Mouse (Mus musculus) kidney, embryonic 14.5 days (tissue): ENCODE results near the gene E2f8. TPM values are rescaled to one million over a fixed set of nuclear protein-coding genes. Genes with fewer than 3 reads are reported as not detected.

Experiments used
- ATAC-seq: fragments of 200-750 bp; cut with Nextera tagmentation; 2 replicates; pipeline ENCODE4 v1.8.0; 2017; ENCODE audit warnings: moderate number of reproducible peaks, mild to moderate bottlenecking, moderate TSS enrichment, moderate library complexity; ENCODE audit not compliant: low FRiP score, low TSS enrichment
- H3K27ac ChIP-seq: fragments of 300-500 bp; sonication (generic); 2 replicates; pipeline ENCODE4 v1.5.1; 2014; ENCODE audit warnings: low read depth, mild to moderate bottlenecking, low read length, moderate library complexity, mixed read lengths
- H3K27me3 ChIP-seq: fragments of 300-500 bp; sonication (generic); 2 replicates; pipeline ENCODE4 v1.6.1; 2014; ENCODE audit warnings: mild to moderate bottlenecking, low read length; ENCODE audit not compliant: control insufficient read depth, insufficient read depth
- H3K36me3 ChIP-seq: fragments of 300-500 bp; sonication (generic); 2 replicates; pipeline ENCODE4 v1.6.1; 2014; ENCODE audit warnings: low read length, mixed read lengths; ENCODE audit not compliant: control insufficient read depth, insufficient read depth
- H3K4me1 ChIP-seq: fragments of 300-500 bp; sonication (generic); 2 replicates; pipeline ENCODE4 v1.6.1; 2014; ENCODE audit warnings: low read length, mixed read lengths; ENCODE audit not compliant: control insufficient read depth, insufficient read depth
- H3K4me2 ChIP-seq: fragments of 300-500 bp; sonication (generic); replicated peaks from 2 replicates; pipeline ENCODE4 v1.6.1; 2014; ENCODE audit warnings: low read depth, mild to moderate bottlenecking, low read length
- H3K4me3 ChIP-seq: fragments of 300-500 bp; sonication (generic); 2 replicates; pipeline ENCODE4 v1.5.1; 2014; ENCODE audit warnings: mild to moderate bottlenecking, low read length
- H3K9ac ChIP-seq: fragments of 300-500 bp; sonication (generic); 2 replicates; pipeline ENCODE4 v1.6.1; 2014; ENCODE audit warnings: low read depth, mild to moderate bottlenecking, low read length, moderate library complexity
- H3K9me3 ChIP-seq: fragments of 300-500 bp; sonication (generic); 2 replicates; pipeline ENCODE4 v1.6.1; 2016; ENCODE audit warnings: low read length; ENCODE audit not compliant: control insufficient read depth
- WGBS: fragments of 180-500 bp; shearing (Covaris S2); extraction: QIAGEN DNeasy Blood & Tissue Kit; methylation state at CpG from one replicate; pipeline ENCODE4 v1.1.7; 2014; 5-methylcytosine and 5-hydroxymethylcytosine counted together
- polyA plus RNA-seq: library from polyadenylated mRNA; unstranded; fragments of >200 nt; fragmentation: Nextera tagmentation; extraction: Ambion mirVana; gene quantifications from 2 replicates; pipeline ENCODE4 v1.2.1, GENCODE M21; 2014

The E2f8 gene
- polyA plus RNA-seq, 1 experiment from 2014 or later, result 25.4 TPM

GRCm38 (mm10) chr7:48896051-48896450 is 14.7 kb upstream of the E2f8 start:
- 78% methylated on average over 4 of the region's 4 CpGs for WGBS

GRCm38 (mm10) chr7:48895475-48895874 is 14.1 kb upstream of the E2f8 start:
- no peak overlapping the region for H3K4me3 ChIP-seq
- H3K9ac ChIP-seq, result no peak overlapping the region
- no peak overlapping the region for H3K27ac ChIP-seq
- no peak overlapping the region for H3K4me2 ChIP-seq
- WGBS, result 87% methylated on average over 4 of the region's 4 CpGs
- H3K9me3 ChIP-seq, result no peaks in the 10 kb centered on the region
- H3K4me1 ChIP-seq, result peaks cover 17% of the 10 kb centered on the region
- ATAC-seq, result no peak
- H3K36me3 ChIP-seq, result no peaks in the 10 kb centered on the region
- no peaks in the 10 kb centered on the region for H3K27me3 ChIP-seq

More at GRCm38 (mm10) chr7:48896051-48896450, 14.7 kb upstream of the E2f8 start:
- Histone ChIP-seq H3K27ac (no peak overlapping the region), H3K9ac (no peak overlapping the region), H3K9me3 (no peaks in the 10 kb centered on the region), H3K4me2 (no peak overlapping the region), H3K27me3 (no peaks in the 10 kb centered on the region), H3K36me3 (no peaks in the 10 kb centered on the region), H3K4me1 (peaks cover 21% of the 10 kb centered on the region), H3K4me3 (no peak overlapping the region)
- no peak for ATAC-seq

GRCm38 (mm10) chr7:48894763-48895162 is 13.4 kb upstream of the E2f8 start:
- H3K9me3 ChIP-seq, result no peaks in the 10 kb centered on the region
- 78% methylated on average over 6 of the region's 6 CpGs for WGBS
- no peak for ATAC-seq
- H3K9ac ChIP-seq, result no peak overlapping the region
- H3K4me3 ChIP-seq, result no peak overlapping the region
- H3K4me1 ChIP-seq, result peaks cover 17% of the 10 kb centered on the region
- H3K27me3 ChIP-seq, result no peaks in the 10 kb centered on the region
- H3K4me2 ChIP-seq, result no peak overlapping the region
- no peak overlapping the region for H3K27ac ChIP-seq
- H3K36me3 ChIP-seq, result no peaks in the 10 kb centered on the region

GRCm38 (mm10) chr7:48894152-48894551 is 12.8 kb upstream of the E2f8 start:
- no peaks in the 10 kb centered on the region for H3K27me3 ChIP-seq
- H3K4me3 ChIP-seq, result no peak overlapping the region
- H3K36me3 ChIP-seq, result no peaks in the 10 kb centered on the region
- no peak overlapping the region for H3K4me2 ChIP-seq
- no peaks in the 10 kb centered on the region for H3K9me3 ChIP-seq
- 2% methylated on average over 6 of the region's 6 CpGs for WGBS
- no peak overlapping the region for H3K9ac ChIP-seq
- peaks cover 17% of the 10 kb centered on the region for H3K4me1 ChIP-seq
- H3K27ac ChIP-seq, result no peak overlapping the region
- no peak for ATAC-seq

DNA sequence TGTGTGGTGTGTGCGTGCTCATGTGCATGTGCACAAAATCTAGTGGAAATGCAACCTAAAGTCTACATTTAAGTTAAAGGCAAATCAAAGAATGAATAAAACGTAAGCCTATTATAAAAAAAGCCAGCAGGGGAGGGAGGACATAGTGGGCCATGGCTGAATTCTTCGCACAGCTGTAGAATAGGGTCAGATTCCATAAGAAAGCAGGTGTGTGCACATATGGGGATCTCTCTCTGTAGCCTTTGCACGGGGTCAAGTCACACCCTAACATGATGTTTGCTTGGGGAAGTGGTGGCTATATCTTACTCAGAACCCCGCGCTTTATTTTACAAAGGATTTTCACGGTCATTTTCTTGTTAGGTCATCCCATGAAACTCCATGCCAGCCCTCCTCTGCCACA is 11.7 kb upstream of the E2f8 start:
- H3K9ac ChIP-seq, result no peak overlapping the region
- no peak for ATAC-seq
- peaks cover 21% of the 10 kb centered on the region for H3K4me1 ChIP-seq
- WGBS, result 86% methylated on average over 7 of the region's 7 CpGs
- H3K36me3 ChIP-seq, result no peaks in the 10 kb centered on the region
- no peak overlapping the region for H3K4me3 ChIP-seq
- H3K27me3 ChIP-seq, result no peaks in the 10 kb centered on the region
- H3K4me2 ChIP-seq, result no peak overlapping the region
- no peak overlapping the region for H3K27ac ChIP-seq
- no peaks in the 10 kb centered on the region for H3K9me3 ChIP-seq

- H3K4me3 ChIP-seq, result no peak overlapping the region
- ATAC-seq, result no peak
- WGBS, result 56% methylated on average over 5 of the region's 5 CpGs
Observed at GRCm38 (mm10) chr7:48891029-48891428, 9.6 kb upstream of the E2f8 start.

DNA sequence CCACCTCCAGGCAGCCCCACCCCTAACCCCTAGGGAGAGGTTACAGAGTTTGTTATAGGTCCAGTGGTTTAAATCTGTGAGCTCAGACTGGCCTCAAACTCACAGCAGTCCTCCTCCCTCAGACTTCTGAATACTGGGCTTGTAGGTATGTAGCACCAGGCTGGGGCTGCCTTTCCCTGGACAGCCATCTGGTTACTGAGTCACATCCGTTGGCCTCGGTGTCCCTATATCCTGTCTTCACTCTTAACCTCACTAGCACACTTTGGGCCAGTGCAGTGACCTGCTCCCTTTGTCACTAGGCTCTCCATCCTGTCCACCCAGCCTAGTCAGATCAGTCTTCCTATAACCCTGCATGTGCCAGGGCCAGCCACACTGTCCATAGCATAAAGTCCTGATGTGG is 7.4 kb upstream of the E2f8 start:
- H3K9me3 ChIP-seq, result no peaks in the 10 kb centered on the region
- H3K4me2 ChIP-seq, result no peak overlapping the region

More at GRCm38 (mm10) chr7:48891029-48891428, 9.6 kb upstream of the E2f8 start:
- H3K9ac ChIP-seq, result no peak overlapping the region
- no peaks in the 10 kb centered on the region for H3K27me3 ChIP-seq
- H3K36me3 ChIP-seq, result no peaks in the 10 kb centered on the region
- H3K4me1 ChIP-seq, result peaks cover 16% of the 10 kb centered on the region
- H3K9me3 ChIP-seq, result no peaks in the 10 kb centered on the region
- H3K4me2 ChIP-seq, result no peak overlapping the region
- no peak overlapping the region for H3K27ac ChIP-seq

GRCm38 (mm10) chr7:48887973-48888372 is 6.6 kb upstream of the E2f8 start:
- H3K4me1 ChIP-seq, result peaks cover 16% of the 10 kb centered on the region
- 15% methylated on average over 8 of the region's 8 CpGs for WGBS
- 0 out of 2 replicates have a peak overlapping the region, but pooled peaks have one; percentile 44 for H3K9ac ChIP-seq
- no peak overlapping the region for H3K4me2 ChIP-seq
- H3K9me3 ChIP-seq, result no peaks in the 10 kb centered on the region
- no peaks in the 10 kb centered on the region for H3K36me3 ChIP-seq
- H3K27me3 ChIP-seq, result 0 out of 2 replicates have a peak, but pooled peaks cover 4% of the 10 kb centered on the region
- peak; percentile 66; the same call in 1 of the 2 replicates for ATAC-seq
- no peak overlapping the region for H3K4me3 ChIP-seq
- no peak overlapping the region; the same call in 1 of the 2 replicates for H3K27ac ChIP-seq

More for the DNA sequence above, 7.4 kb upstream of the E2f8 start:
- 32% methylated on average over 2 of the region's 2 CpGs for WGBS
- Histone ChIP-seq H3K36me3 (no peaks in the 10 kb centered on the region), H3K27ac (no peak overlapping the region; the same call in 1 of the 2 replicates), H3K27me3 (0 out of 2 replicates have a peak, but pooled peaks cover 4% of the 10 kb centered on the region), H3K4me3 (no peak overlapping the region), H3K4me1 (peaks cover 16% of the 10 kb centered on the region), H3K9ac (no peak overlapping the region)
- peak; percentile 20; the same call in 1 of the 2 replicates for ATAC-seq

DNA sequence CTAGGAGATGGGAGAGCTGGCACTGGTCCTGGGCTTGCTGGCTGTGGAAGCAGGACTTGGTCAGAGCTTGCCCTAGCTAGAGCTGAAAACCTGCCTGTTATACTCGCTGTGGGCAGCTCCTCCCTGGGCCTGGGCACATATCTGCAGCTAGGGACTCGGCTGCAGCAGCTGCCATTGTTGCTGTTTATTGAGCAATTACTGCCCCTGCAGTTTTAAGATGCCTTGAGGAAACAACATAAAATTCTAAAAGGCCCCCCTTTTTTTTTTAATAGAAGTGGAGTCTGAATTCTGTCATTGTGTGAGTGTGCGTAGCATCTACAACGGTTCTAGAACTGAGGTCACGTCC is 2.8 kb upstream of the E2f8 start:
- WGBS, result 61% methylated on average over 5 of the region's 5 CpGs
- no peak overlapping the region for H3K4me2 ChIP-seq
- no peaks in the 10 kb centered on the region for H3K36me3 ChIP-seq
- no peak for ATAC-seq
- peaks cover 19% of the 10 kb centered on the region for H3K4me1 ChIP-seq
- H3K9ac ChIP-seq, result no peak overlapping the region
- no peaks in the 10 kb centered on the region for H3K9me3 ChIP-seq
- H3K27ac ChIP-seq, result no peak overlapping the region
- H3K27me3 ChIP-seq, result peaks cover 7% of the 10 kb centered on the region; the same call in 1 of the 2 replicates
- no peak overlapping the region for H3K4me3 ChIP-seq
